Mouse (Mus musculus) duodenum, adult 2 months (tissue): Measurements from ENCODE around the gene Ankmy1. TPM values are rescaled to one million over a fixed set of nuclear protein-coding genes. Genes with fewer than 3 reads are reported as not detected.

ENCODE experiments used
- polyA plus RNA-seq: library from polyadenylated mRNA; depleted of rRNA; stranded (reverse); fragments of >200 nt; gene quantifications from 2 replicates; pipeline ENCODE4 v1.2.3, GENCODE M21; 2012; ENCODE audit warnings: low replicate concordance; rRNA removed

Gene Ankmy1
- polyA plus RNA-seq = not detected in 2 replicates

GRCm38 (mm10) chr1:92902786-92903185 is at the start of gene Ankmy1:
Ankmy1 (minus strand) TSS chr1:92902906.

GRCm38 (mm10) chr1:92950607-92951006 is 47.9 kb upstream of the Ankmy1 start, which contains the start of gene Gpr35:
Gpr35 (plus strand) TSS chr1:92950865.

GRCm38 (mm10) chr1:92934182-92934827 is 31.6 kb upstream of the Ankmy1 start, which contains the start of gene Capn10:
Capn10 (plus strand) TSS chr1:92934376.

GRCm38 (mm10) chr1:92910239-92910885 is 7.7 kb upstream of the Ankmy1 start, which contains the start of gene Rnpepl1:
Rnpepl1 (plus strand) TSS chr1:92910783.

GRCm38 (mm10) chr1:92906779-92907631 is 4.3 kb upstream of the Ankmy1 start, which contains the start of gene Dusp28:
Dusp28 (plus strand) TSS chr1:92906981.

GRCm38 (mm10) chr1:92831188-92832001 is 71.3 kb downstream of the Ankmy1 start, which contains the start of gene Gpc1:
Gpc1 (plus strand) TSS chr1:92831645.

Other genes starting within 250 kb of the Ankmy1 start
- gene Gpc1, start 71.3 kb downstream of the Ankmy1 start, polyA plus RNA-seq = 6.4 and 7.5 TPM in 2 replicates
- gene Dusp28, start 4.1 kb upstream of the Ankmy1 start, polyA plus RNA-seq = 23.9 and 44.8 TPM in 2 replicates
- gene Rnpepl1, start 7.9 kb upstream of the Ankmy1 start, polyA plus RNA-seq = 331 and 518 TPM in 2 replicates
- 27.0 and 42.0 TPM in 2 replicates for gene Capn10, start 31.5 kb upstream of the Ankmy1 start, polyA plus RNA-seq
- gene Gpr35, start 48.0 kb upstream of the Ankmy1 start, polyA plus RNA-seq = 17.9 and 25.5 TPM in 2 replicates
- gene Aqp12, start 103.4 kb upstream of the Ankmy1 start, polyA plus RNA-seq = 32.3 TPM in 1 of 2 replicates, not detected in the other
- gene Kif1a, start 199.0 kb upstream of the Ankmy1 start, polyA plus RNA-seq = 1.1 and 2.4 TPM in 2 replicates
- 0.58 and 0.62 TPM in 2 replicates for gene Agxt, start 232.3 kb upstream of the Ankmy1 start, polyA plus RNA-seq